Mouse (Mus musculus) frontal cortex, postnatal 36 days (tissue): ENCODE measurements around the gene Mef2d.
A peak's percentile ranks its signal among the peaks of the same experiment; 100 is the strongest.

Experiments used
- DNase-seq, 2 experiments: peaks; one replicate each; pipeline ENCODE4 v3.0.0; 2022; ENCODE audit warnings: low spot score in 2 of 2

The Mef2d gene

DNA sequence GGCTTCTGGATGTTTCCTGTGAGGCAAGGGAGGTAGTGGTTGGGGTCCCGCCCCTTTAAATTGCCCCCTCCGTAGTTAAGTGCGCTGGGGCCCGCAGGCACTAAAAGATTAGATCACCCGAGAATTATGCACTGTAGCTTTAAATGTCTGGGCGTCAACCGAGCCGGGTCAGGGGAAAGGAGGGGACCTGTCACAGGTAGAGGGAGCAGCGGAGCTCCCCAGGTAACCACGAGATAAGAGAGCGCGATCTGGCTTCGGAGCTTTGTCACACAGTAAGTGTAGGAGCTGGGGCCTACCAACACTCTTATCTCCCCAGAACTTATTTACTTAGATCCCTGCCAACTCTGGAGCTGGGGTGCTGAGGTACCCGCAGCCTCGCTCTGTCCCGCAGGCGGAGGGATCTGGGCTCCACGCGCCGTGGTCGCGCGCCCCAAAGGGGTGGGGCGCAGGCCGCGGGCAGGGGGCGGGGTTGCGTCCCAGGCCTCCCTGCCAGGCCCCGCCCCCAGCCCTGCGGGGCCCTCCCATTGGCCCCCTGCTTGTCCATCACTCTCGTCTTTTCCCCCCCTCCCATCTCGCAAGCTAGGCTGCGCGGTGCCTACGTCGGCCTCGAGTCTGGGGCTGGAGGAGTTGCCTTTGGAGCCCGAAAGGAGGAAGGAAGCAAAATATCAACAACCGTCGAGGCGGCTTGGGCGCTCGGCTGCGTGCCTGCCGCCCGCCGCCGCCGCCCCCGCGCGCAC is at the start of gene Mef2d:
Gene Mef2d (plus strand): TSS at position 586 of the 737 bp plus-strand sequence.
- DNase-seq, result peak; percentile 89 to 91

- DNase-seq, result no peak
These were observed 48.0 kb upstream of the Mef2d start for GRCm38 (mm10) chr3:88094126-88094525.

DNA sequence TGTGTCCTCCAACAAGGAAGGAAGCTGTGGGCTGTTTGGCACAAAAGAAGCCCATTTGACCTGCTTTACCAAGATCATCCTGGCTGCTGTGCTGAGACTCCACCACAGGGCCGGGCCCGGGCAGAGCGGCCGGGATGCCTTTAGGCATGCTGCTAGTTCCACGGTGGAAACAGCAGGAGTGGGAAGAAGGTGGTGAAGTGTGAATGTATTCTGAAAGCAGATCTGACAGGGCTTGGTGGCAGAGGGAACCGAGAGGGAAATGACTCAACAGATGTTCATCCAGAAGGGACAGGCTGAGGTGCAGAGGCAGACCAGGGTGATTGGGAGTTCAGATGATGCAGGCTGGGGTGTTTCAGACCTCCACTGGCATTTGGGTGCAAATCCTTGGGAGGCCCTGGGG is 44.5 kb upstream of the Mef2d start:
- peak in 1 of 2 experiments; percentile 11 for DNase-seq

DNA sequence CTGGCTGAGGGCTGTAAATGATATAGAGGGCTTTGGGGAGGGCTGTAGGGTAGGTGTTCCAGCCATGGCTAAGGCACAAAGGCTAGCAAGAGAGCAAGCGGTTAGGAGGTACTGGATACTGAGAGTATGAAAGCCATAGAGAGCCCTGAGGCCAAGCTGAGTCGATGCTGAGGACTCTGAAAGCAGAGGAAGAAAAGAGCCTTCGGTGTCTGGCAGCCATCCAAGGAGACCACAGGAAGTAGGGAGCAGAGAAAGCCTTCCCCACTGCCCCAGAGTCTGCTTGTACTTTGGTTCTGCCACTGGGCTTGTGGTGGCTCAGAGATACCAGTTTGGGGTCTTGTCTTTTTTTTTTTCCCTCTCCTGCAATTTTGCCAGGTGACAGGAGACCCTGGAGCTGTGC is 41.9 kb upstream of the Mef2d start:
- DNase-seq, result no peak

DNA sequence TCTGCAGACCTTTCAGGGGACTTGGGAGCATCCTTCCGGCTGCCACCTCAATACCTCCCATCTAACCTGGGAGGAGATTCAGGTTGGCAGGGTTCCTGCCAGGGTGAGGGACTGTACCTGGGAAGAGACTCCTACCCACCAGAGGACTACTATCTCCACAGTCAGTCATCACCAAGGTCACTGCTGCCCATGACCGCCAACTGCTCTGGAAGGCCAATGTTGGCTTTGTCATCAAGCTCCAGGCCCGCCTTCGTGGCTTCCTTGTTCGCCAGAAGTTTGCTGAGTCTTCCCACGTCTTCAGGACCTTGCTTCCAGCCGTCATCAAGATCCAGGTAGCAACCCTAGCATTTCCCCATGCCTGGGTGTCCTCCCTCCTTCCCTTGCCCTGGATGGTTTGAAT is 40.4 kb upstream of the Mef2d start:
- DNase-seq, result no peak

GRCm38 (mm10) chr3:88102196-88102595 is 40.0 kb upstream of the Mef2d start:
- no peak for DNase-seq

DNA sequence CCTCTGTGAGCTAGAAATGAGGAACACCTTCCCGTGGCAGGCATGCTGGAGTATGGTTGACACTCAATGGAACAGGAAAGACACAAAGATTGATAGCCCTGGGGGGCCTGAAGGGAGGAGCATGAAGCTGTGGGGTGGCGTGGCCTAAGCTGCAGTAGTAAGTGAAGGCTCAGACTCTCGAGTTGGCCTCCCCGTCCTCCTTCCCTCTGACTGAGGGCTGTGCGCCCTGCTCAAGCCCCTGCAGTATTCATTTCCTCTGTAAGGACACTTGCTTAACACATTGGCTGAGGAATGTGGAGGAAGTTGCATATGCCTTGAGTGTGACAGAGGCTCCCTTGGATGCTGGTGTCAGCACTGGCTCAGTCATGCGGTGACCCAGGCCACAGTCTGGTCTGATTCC is 39.6 kb upstream of the Mef2d start:
- DNase-seq, result no peak

DNA sequence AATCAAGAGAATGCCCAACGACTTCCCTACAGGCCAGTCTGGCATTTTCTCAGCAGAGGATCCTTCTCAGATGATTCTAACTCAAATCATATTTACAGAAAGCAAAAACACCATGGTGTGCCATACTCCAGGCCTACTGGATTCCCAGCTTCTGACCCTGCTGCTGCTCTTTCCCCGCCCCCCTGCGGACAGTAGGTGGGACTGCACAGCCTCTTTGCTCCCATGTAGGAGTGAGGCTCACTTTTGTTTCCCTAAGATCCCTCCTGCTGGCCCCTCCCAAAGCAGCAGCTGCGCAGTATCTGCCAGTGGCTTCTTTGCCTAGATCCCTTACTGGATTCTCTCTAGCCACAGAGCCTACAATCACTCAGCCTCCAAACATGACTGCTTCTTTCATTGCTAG is 36.0 kb upstream of the Mef2d start:
- DNase-seq, result no peak

DNA sequence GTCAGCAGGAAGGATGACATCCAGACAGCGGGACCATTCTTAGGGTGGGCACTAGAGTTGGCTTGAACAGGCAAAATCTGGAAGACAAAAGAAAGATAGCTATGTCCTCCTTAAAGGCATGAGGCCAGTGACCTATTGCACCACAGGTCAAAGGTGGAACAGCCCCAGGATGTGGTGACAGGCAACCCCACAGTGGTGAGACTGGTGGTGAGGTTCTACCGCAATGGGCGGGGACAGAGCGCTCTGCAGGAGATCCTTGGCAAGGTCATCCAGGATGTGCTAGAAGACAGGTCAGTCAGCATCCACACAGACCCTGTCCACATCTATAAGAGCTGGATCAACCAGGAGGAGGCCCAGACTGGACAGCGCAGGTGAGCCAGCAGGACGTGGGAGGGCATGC is 33.0 kb upstream of the Mef2d start:
- DNase-seq, result no peak

DNA sequence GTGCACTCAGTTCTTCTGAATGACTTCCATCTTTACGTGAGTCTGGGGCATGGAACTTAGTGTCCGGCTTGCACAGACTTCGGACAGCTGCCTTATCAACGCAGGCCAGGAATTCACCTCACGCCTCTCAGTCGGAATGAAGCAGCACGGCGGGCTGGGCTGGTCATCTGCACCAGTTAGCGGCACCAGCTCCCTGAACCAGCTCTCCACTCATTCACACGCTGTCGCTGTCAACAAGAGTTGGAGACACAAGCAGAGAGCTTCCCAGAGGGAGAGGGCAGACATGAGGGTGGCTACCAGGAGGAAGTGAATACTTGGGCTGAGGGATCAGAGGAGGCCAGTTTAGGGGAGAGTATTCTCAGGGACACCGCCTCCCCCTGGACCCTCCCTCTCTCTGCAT is 27.8 kb upstream of the Mef2d start:
- DNase-seq, result no peak

DNA sequence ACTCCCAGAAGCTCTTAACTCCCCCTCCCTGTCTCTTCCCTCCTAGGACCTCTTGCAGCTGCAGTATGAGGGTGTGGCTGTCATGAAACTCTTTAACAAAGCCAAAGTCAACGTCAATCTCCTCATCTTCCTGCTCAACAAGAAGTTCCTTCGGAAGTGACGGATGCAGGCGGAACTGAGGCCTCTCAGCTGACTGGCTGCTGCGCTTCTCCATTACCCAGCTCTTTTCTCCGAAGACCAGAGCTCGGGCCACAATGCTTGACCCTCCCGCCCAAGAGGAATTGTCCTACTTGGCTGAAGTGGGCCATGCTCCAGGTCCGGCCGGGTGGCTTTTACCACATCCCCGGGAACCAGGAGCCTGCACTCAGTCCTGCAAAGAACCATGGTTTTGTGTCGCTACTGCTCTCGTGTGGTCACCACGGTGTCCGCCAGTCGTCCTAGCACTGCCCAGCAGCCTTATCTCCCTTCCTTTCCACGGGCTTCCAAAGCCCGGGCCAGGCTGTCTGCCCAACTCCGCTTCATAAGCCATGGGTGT is 22.0 kb upstream of the Mef2d start:
- DNase-seq, result no peak

DNA sequence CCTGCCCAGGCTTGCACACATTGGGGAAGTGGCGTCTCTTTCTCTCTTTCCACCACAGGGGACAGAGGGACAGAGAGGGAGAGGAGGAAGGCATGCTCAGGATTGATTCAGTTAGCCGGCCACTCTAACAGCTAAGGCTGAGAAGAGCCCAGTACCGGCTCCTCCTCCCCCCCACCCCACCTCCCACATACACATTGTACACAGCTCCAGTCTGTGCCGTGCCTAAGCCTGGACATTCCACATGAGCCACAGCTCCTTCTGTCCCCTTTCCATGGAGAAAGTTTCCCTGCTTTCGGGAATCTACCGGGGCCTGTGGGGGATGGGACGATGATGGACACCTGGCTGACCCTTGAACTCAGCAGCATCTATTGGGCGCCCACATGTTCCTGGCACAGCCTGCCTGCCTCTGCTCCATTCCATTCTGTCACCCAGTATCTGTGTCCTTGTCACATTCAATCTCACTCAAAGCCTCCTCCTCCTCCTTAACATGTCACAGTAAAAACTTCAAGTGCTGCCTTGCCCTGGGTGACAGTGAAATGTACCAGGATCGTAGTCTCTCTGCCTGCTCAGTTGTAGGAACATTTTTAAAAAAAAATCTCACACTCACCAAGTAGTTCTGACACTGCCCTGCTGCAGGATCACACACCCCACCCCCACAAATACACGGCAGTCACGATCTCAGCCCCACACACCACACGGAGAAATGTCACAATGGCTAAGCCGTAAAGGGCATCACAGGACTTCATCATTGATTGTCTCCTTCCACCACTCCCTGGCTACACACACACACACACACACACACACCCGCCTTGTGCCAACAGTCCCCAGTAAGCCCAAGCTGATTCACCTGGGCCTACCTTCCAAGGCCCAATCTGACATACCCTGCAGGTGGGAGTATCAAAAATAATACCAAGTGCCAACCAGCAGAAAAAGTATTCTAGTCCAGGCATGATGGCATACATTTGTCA is 20.7 kb upstream of the Mef2d start:
- DNase-seq, result no peak

DNA sequence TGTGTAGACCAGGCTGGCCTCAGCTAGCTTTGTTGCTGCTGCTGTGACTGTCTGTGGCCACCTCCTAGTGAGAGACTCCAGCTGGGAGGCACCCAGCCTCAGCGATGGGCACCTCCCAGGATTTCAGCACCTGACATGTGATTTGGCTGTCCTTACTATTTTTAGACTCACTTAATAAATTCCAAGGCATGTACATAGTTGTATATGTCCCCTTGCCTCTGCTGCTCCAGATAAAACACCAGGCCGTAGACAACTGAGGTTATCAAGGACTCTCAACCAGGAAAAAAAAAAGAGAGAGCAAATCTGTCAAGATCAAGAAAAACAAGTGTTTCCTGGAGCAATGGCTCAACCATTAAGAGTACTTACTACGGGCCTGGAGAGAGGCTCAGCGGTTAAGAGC is 17.0 kb upstream of the Mef2d start:
- no peak for DNase-seq

DNA sequence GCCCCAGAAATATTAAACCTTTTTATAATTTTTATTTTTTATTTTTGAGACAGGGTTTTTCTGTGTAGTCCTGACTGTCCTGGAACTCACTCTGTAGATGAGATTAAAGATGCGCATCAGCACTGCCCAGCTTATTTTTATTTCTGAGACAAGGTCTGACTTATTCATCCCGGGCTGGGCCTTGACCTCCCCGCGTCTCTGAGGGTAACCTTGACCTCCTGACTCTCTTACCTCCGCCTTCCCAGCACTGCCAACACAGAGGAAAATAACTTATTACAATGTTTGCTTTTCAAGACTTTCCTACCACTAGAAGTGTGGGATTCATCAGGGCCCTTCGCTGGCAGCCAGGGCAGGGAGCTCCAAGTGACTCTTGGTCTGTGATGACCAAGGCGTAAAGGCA is 16.0 kb upstream of the Mef2d start:
- no peak for DNase-seq

DNA sequence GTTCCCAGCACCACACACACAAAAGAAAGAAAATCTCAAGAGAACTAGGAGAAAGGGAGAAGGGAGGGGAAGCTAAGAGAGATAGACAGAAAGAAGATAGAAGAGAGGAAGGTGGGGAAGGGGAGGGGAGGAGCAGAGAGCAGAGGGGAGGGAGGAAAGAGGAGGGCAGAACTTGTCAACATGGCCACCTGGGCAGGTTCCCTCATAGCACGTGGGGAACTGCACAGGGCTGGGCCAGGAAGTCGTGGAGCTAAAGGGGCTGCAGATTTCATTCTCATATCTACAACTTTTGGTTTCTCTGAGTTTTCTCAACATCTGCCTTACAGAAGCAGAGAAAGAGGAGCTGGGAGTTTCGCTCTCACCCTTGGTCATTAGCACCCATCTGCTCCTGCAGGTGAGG is 14.5 kb upstream of the Mef2d start:
- no peak for DNase-seq

- no peak for DNase-seq
These were observed 14.1 kb upstream of the Mef2d start for GRCm38 (mm10) chr3:88128056-88128455.

DNA sequence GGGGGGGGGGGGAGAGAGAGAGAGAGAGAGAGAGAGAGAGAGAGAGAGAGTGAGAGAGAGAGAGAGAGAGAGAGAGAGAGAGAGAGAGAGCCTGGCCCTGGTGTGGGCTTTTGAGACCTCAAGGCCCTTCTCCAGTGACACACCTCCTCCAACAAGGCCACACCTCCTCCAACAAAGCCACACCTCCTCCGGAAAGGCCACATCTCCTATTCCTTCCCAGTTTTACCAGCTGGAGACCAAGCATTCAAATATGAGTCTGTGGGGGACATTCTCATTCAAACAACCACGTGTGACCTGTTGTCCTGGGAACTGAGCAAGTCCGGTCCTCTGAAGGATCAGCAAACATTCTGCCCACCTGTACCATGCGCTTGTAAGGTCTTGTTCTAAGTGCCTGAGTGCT is 13.2 kb upstream of the Mef2d start:
- DNase-seq, result no peak

DNA sequence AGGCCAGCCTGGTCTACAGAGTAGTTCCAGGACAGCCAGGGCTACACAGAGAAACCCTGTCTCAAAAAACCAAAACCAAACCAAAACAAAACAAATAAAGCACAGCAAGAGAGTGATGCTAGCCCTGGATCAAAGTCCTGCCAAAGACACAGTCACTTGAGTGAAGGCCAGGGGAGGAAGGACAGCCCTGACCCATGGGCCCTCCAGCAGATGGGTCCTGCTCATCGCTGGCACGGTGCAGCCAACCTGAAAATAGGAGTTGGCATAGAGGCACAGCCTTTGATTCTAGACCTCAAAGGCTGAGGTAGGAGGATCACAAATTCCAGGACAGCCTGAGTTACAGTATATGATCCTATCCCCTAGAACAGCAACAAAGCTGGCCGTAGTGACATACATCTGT is 11.1 kb upstream of the Mef2d start:
- no peak for DNase-seq

- no peak for DNase-seq
These were observed 9.7 kb upstream of the Mef2d start for GRCm38 (mm10) chr3:88132492-88132891.

- DNase-seq, result no peak
These were observed 8.9 kb upstream of the Mef2d start for GRCm38 (mm10) chr3:88133187-88133771.

- no peak for DNase-seq
These were observed 5.8 kb upstream of the Mef2d start for GRCm38 (mm10) chr3:88136346-88136745.

DNA sequence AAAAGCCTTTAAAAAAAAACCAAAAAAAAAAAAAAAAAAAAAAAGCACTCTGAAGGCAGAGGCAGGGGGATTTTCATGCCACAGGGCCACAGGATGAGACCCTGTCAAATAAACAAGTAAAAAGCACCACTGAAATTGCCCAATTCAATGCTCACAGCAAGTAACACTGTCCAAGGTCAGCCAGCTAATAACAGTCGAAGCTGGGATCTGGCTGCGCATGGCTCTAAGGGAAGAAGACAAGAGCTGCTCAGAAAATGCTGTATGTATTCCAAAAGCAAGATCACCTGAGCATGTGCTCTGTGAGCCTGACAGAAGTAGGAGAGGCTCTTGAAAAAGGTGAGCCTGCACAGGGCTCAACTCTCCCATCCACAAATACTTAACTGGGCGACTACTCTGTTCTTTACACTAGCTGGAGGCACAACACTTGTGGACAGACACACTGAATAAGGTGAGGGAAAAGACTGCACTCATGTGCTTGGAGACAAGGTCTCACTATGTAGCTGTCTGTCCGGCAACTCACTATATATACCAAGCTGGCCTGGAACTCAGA is 5.2 kb upstream of the Mef2d start:
- no peak for DNase-seq
